Mouse (Mus musculus) myocyte (in vitro differentiated cells): ENCODE measurements around the gene Fam193a.

ENCODE experiments used
- CEBPB ChIP-seq: IDR thresholded peaks from 2 replicates; pipeline ENCODE4 v1.6.1; 2011; ENCODE audit warnings: mild to moderate bottlenecking, moderate library complexity; ENCODE audit not compliant: poor library complexity, insufficient read depth, severe bottlenecking
- E2F4 ChIP-seq: IDR thresholded peaks from one replicate; pipeline ENCODE4 v1.6.1; 2011; ENCODE audit warnings: mild to moderate bottlenecking, control low read depth, moderate library complexity; ENCODE audit not compliant: insufficient read depth
- MAX ChIP-seq: IDR thresholded peaks from one replicate; pipeline ENCODE4 v1.6.1; 2011; ENCODE audit warnings: low read depth, mild to moderate bottlenecking, control low read depth
- POLR2A ChIP-seq: IDR thresholded peaks from one replicate; pipeline ENCODE4 v1.6.1; 2011; ENCODE audit warnings: low read depth, mild to moderate bottlenecking, control low read depth, moderate library complexity; ENCODE audit not compliant: insufficient read length
- POLR2AphosphoS2 ChIP-seq: IDR thresholded peaks from one replicate; pipeline ENCODE4 v1.6.1; 2011; ENCODE audit warnings: low read depth, control low read depth; ENCODE audit not compliant: insufficient read length
- REST ChIP-seq: IDR thresholded peaks from one replicate; pipeline ENCODE4 v1.6.1; 2011; ENCODE audit warnings: mild to moderate bottlenecking, control low read depth, moderate library complexity; ENCODE audit not compliant: insufficient read depth, insufficient read length
- USF1 ChIP-seq: IDR thresholded peaks from one replicate; pipeline ENCODE4 v1.6.1; 2011; ENCODE audit warnings: low read depth, mild to moderate bottlenecking, control low read depth, moderate library complexity

- TF ChIP-seq POLR2A (no peak), POLR2AphosphoS2 (peak; percentile 37), REST (no peak), E2F4 (no peak), CEBPB (no peak), MAX (no peak), USF1 (no peak)
These were observed 116.0 kb downstream of the Fam193a start for GRCm38 (mm10) chr5:34485731-34486130.
